Mouse (Mus musculus) CH12.LX (cell line): ENCODE data around the gene Maml1. TPM values are rescaled to one million over a fixed set of nuclear protein-coding genes. Genes with fewer than 3 reads are reported as not detected.

Source experiments
- DNase-seq: peaks from one replicate; pipeline ENCODE4 v3.0.0-alpha.2; 2013; ENCODE audit errors: extremely low read depth
- H3K27ac ChIP-seq: 2 replicates; pipeline ENCODE4 v1.5.1; 2012; ENCODE audit warnings: low read depth, mild to moderate bottlenecking, control low read depth, moderate library complexity; ENCODE audit not compliant: insufficient read depth
- H3K27me3 ChIP-seq: replicated peaks from 2 replicates; pipeline ENCODE3; 2012; ENCODE audit warnings: inconsistent platforms
- H3K36me3 ChIP-seq, 2 experiments: replicated peaks in 1 of 2; 2 replicates each; pipeline versions ENCODE3 to v1.6.1; 2012; ENCODE audit warnings: inconsistent platforms in 1 of 2, low read length in 1 of 2, mild to moderate bottlenecking in 1 of 2, mixed read lengths in 1 of 2, moderate library complexity in 1 of 2; ENCODE audit not compliant: control insufficient read depth in 1 of 2, insufficient read depth in 1 of 2
- H3K4me1 ChIP-seq, 2 experiments: 2 replicates each; pipeline ENCODE4 v1.6.1; 2012; ENCODE audit warnings: inconsistent platforms in 1 of 2, moderate library complexity in 1 of 2; ENCODE audit not compliant: insufficient read depth in 2 of 2, control insufficient read depth in 1 of 2
- H3K4me2 ChIP-seq: 2 replicates; pipeline ENCODE4 v1.6.1; 2012; ENCODE audit warnings: low read depth, mild to moderate bottlenecking, control low read depth; ENCODE audit not compliant: poor library complexity, insufficient read depth, severe bottlenecking
- H3K4me3 ChIP-seq, 3 experiments: fragments of 150-350 bp in 1 of 3; sonication (generic) in 1 of 3; replicated peaks in 1 of 3; 2 replicates each; pipeline versions ENCODE3 to v1.5.1; 2011 to 2012; ENCODE audit warnings: low read depth in 2 of 3, low read length in 2 of 3, mild to moderate bottlenecking in 2 of 3, moderate library complexity in 2 of 3, control low read depth in 1 of 3, improper control_type of control experiment in 1 of 3, inconsistent platforms in 1 of 3, mixed read lengths in 1 of 3; ENCODE audit not compliant: poor library complexity in 1 of 3
- H3K79me2 ChIP-seq: replicated peaks from 2 replicates; pipeline ENCODE4 v1.6.1; 2012; ENCODE audit warnings: mild to moderate bottlenecking, moderate library complexity; ENCODE audit not compliant: control insufficient read depth, poor library complexity, insufficient read depth, severe bottlenecking; ENCODE audit errors: extremely low read depth
- H3K9ac ChIP-seq: 2 replicates; pipeline ENCODE4 v1.6.1; 2012; ENCODE audit warnings: low read depth, mild to moderate bottlenecking, control low read depth, moderate library complexity; ENCODE audit not compliant: insufficient read depth
- H3K9me3 ChIP-seq: replicated peaks from 2 replicates; pipeline ENCODE3; 2012; ENCODE audit warnings: low read length, inconsistent platforms, mixed read lengths
- BHLHE40 ChIP-seq: IDR thresholded peaks from 2 replicates; pipeline ENCODE4 v1.6.1; 2011; ENCODE audit warnings: mild to moderate bottlenecking, low read depth, low read length, improper control_type of control experiment
- CHD1 ChIP-seq: IDR thresholded peaks from 2 replicates; pipeline ENCODE4 v1.6.1; 2012; ENCODE audit warnings: low read depth, low read length, improper control_type of control experiment, inconsistent platforms
- CTCF ChIP-seq, 2 experiments: IDR thresholded peaks in 1 of 2; conservative IDR thresholded peaks in 1 of 2; 2 replicates each; pipeline ENCODE4 v1.5.1; 2011 to 2012; ENCODE audit warnings: low read depth in 2 of 2, low read length in 2 of 2, improper control_type of control experiment in 1 of 2, inconsistent platforms in 1 of 2, mild to moderate bottlenecking in 1 of 2, moderate library complexity in 1 of 2
- ELF1 ChIP-seq: IDR thresholded peaks from 2 replicates; pipeline ENCODE4 v1.6.1; 2014; ENCODE audit warnings: low read depth, mild to moderate bottlenecking, inconsistent platforms, low read length, improper control_type of control experiment
- EP300 ChIP-seq: IDR thresholded peaks from 2 replicates; pipeline ENCODE4 v1.6.1; 2011; ENCODE audit warnings: low read length, improper control_type of control experiment
- ETS1 ChIP-seq: conservative IDR thresholded peaks from 2 replicates; pipeline ENCODE4 v1.6.1; 2012; ENCODE audit warnings: low read depth, mild to moderate bottlenecking, inconsistent platforms, low read length, improper control_type of control experiment, moderate library complexity
- IRF4 ChIP-seq: IDR thresholded peaks from 2 replicates; pipeline ENCODE4 v1.6.1; 2014; ENCODE audit warnings: low read depth, mild to moderate bottlenecking, inconsistent platforms, low read length, improper control_type of control experiment
- MAX ChIP-seq: IDR thresholded peaks from 2 replicates; pipeline ENCODE4 v1.6.1; 2011; ENCODE audit warnings: low read length, improper control_type of control experiment
- NELFE ChIP-seq: IDR thresholded peaks from 2 replicates; pipeline ENCODE4 v1.6.1; 2011; ENCODE audit warnings: low read depth, low read length, improper control_type of control experiment
- NRF1 ChIP-seq: IDR thresholded peaks from 2 replicates; pipeline ENCODE4 v1.6.1; 2014; ENCODE audit warnings: low read depth, mild to moderate bottlenecking, inconsistent platforms, low read length, improper control_type of control experiment, moderate library complexity
- POLR2A ChIP-seq: IDR thresholded peaks from 2 replicates; pipeline ENCODE4 v1.6.1; 2011; ENCODE audit warnings: low read depth, mild to moderate bottlenecking, improper control_type of control experiment, low read length
- POLR2AphosphoS2 ChIP-seq: IDR thresholded peaks from 2 replicates; pipeline ENCODE4 v1.6.1; 2011; ENCODE audit warnings: low read depth, low read length, improper control_type of control experiment
- SIN3A ChIP-seq: IDR thresholded peaks from 2 replicates; pipeline ENCODE4 v1.6.1; 2012; ENCODE audit warnings: low read length, improper control_type of control experiment, inconsistent platforms
- SMC3 ChIP-seq: IDR thresholded peaks from 2 replicates; pipeline ENCODE4 v1.6.1; 2011; ENCODE audit warnings: low read depth, low read length, improper control_type of control experiment
- TCF12 ChIP-seq: IDR thresholded peaks from 2 replicates; pipeline ENCODE4 v1.6.1; 2014; ENCODE audit warnings: low read depth, mild to moderate bottlenecking, inconsistent platforms, low read length, improper control_type of control experiment
- UBTF ChIP-seq: IDR thresholded peaks from 2 replicates; pipeline ENCODE4 v1.6.1; 2012; ENCODE audit warnings: low read depth, mild to moderate bottlenecking, inconsistent platforms, low read length, improper control_type of control experiment, moderate library complexity
- USF1 ChIP-seq: IDR thresholded peaks from 2 replicates; pipeline ENCODE4 v1.6.1; 2014; ENCODE audit warnings: low read depth, mild to moderate bottlenecking, inconsistent platforms, low read length, improper control_type of control experiment
- USF2 ChIP-seq: conservative IDR thresholded peaks from 2 replicates; pipeline ENCODE4 v1.6.1; 2011; ENCODE audit warnings: low read depth, low read length, improper control_type of control experiment
- ZC3H11A ChIP-seq: IDR thresholded peaks from 2 replicates; pipeline ENCODE4 v1.6.1; 2012; ENCODE audit warnings: low read depth, mild to moderate bottlenecking, inconsistent platforms, low read length, improper control_type of control experiment
- dilution Hi-C: fragments of 300-500 bp; cut with MboI; formaldehyde crosslinking; loops from 2 replicates; pipeline ENCODE4 v1.14.3; 2020; ENCODE audit warnings: low sequenced_read_pairs; ENCODE audit not compliant: extremely low pct_unique_long_range_greater_than_20kb, extremely low pct_ligation_motif_present
- in situ Hi-C: fragments of 300-500 bp; cut with MboI; formaldehyde crosslinking; loops from 3 replicates; pipeline ENCODE4 v1.14.3; 2019; ENCODE audit warnings: low sequenced_read_pairs, low pct_ligation_motif_present, low pct_unique_long_range_greater_than_20kb, mixed read lengths
- polyA plus RNA-seq: library from polyadenylated mRNA; unstranded; fragments of >175 nt; gene quantifications from 2 replicates; pipeline ENCODE4 v1.2.1, GENCODE M21; 2012; ENCODE audit warnings: low read depth; ENCODE audit not compliant: insufficient read length
- total RNA-seq, 2 experiments: library from RNA; depleted of rRNA; stranded (reverse); fragments of 300-350 nt in 1 of 2; fragments of >200 nt in 1 of 2; gene quantifications; 2 replicates each; pipeline ENCODE4 v1.2.3; 2012 to 2014

Maml1 gene
- total and polyA plus RNA-seq, 3 experiments, result 2.2 to 9.7 (median 5.4) TPM

- no peak overlapping the region for H3K4me3 ChIP-seq
- no peak overlapping the region for H3K4me2 ChIP-seq
- peaks cover 28 to 51% of the 10 kb centered on the region in 2 experiments for H3K36me3 ChIP-seq
- no peaks in the 10 kb centered on the region for H3K27me3 ChIP-seq
- no peak overlapping the region for H3K27ac ChIP-seq
- H3K9ac ChIP-seq, result no peak overlapping the region
- peaks cover 25 to 59% of the 10 kb centered on the region in 2 experiments for H3K4me1 ChIP-seq
- H3K9me3 ChIP-seq, result no peaks in the 10 kb centered on the region
- DNase-seq, result no peak
- in situ Hi-C loops, result loop anchor here (5.0 to 10.0 kb wide), 3 partner anchors 66 to 244 kb away; no protein-coding TSS in a partner anchor
- H3K79me2 ChIP-seq, result no peaks in the 10 kb centered on the region; the same call in 1 of the 2 replicates
- dilution Hi-C loops, result no loop called here
- no peak for TF ChIP-seq CHD1
- TF ChIP-seq MAX, result no peak
- no peak for TF ChIP-seq POLR2AphosphoS2
- TF ChIP-seq EP300, result no peak
- TF ChIP-seq SIN3A, result no peak
- no peak for TF ChIP-seq ETS1
- TF ChIP-seq UBTF, result no peak
- TF ChIP-seq SMC3, result no peak
- TF ChIP-seq TCF12, result no peak
- TF ChIP-seq CTCF (conservative IDR thresholded peaks at IDR 0.05 in 1 of 2, IDR thresholded peaks at IDR 0.05 in 1 of 2; ENCODE audit: low read depth in 2 of 2, low read length in 2 of 2), result no peak
- no peak for TF ChIP-seq BHLHE40
- no peak for TF ChIP-seq NELFE
- no peak for TF ChIP-seq USF1
- TF ChIP-seq, all 38 proteins: peak for 0
These were observed 63.3 kb downstream of the Maml1 start for GRCm38 (mm10) chr11:50228772-50229171.

GRCm38 (mm10) chr11:50227736-50228135, 64.4 kb downstream of the Maml1 start:
- TF ChIP-seq SMC3, result no peak
- TF ChIP-seq ETS1, result no peak
- TF ChIP-seq ELF1, result no peak
- TF ChIP-seq POLR2A, result no peak
- TF ChIP-seq NRF1, result no peak
- TF ChIP-seq POLR2AphosphoS2, result no peak
- no peak for TF ChIP-seq IRF4
- no peak for TF ChIP-seq USF2
- TF ChIP-seq ZC3H11A, result no peak
- Histone ChIP-seq H3K4me3 (no peak overlapping the region), H3K4me2 (no peak overlapping the region), H3K36me3 (peaks cover 18 to 41% of the 10 kb centered on the region in 2 experiments), H3K9ac (no peak overlapping the region), H3K27me3 (no peaks in the 10 kb centered on the region), H3K9me3 (no peaks in the 10 kb centered on the region), H3K79me2 (no peaks in the 10 kb centered on the region; the same call in 1 of the 2 replicates), H3K4me1 (peaks cover 30 to 69% of the 10 kb centered on the region in 2 experiments), H3K27ac (no peak overlapping the region)
- dilution Hi-C loops, result no loop called here
- no peak for DNase-seq
- in situ Hi-C loops, result loop anchor here (5.0 to 10.0 kb wide), 3 partner anchors 65 to 243 kb away; no protein-coding TSS in a partner anchor
